Mouse (Mus musculus) adrenal gland (tissue): ENCODE measurements around the gene Kctd7.

Experiments
- intact Hi-C: fragments of 180-260 bp; cut with DNase I; formaldehyde crosslinking; loops from one replicate; pipeline ENCODE4 v1.15.1; 2025

The Kctd7 gene

DNA sequence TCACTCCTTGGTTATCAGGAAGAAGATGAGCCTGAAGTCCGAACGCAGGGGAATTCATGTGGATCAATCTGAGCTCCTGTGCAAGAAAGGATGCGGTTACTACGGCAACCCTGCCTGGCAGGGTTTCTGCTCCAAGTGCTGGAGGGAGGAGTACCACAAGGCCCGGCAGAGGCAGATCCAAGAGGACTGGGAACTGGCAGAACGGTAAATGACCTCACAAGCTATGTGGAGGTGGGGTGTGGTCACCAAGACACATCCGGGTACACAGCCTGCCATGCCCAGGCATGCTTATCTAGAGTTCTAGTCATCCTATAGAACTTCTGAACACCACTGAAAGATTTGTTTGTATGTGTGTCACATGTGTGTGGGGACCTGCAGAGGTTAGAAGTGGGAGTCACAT is 42.7 kb downstream of the Kctd7 start:
- intact Hi-C loops = no loop called here

DNA sequence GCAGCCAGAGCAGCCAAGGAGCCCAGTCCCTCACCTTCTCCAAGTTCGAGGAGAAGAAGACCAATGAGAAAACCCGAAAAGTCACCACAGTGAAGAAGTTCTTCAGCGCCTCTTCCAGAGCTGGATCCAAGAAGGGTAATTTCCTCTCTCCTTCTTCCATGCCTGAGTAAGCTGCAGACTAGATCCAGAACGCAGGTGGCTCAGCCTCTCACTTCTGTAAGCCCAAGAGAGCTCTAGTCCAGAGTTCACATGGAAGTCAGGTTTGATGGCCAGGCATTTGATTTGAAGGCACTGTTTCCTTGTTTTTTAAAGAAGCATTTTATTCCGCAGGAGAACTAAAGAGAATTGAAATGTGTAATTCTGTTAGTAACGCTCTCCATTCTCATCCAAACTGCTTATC is 46.2 kb downstream of the Kctd7 start:
- intact Hi-C loops = no loop called here

DNA sequence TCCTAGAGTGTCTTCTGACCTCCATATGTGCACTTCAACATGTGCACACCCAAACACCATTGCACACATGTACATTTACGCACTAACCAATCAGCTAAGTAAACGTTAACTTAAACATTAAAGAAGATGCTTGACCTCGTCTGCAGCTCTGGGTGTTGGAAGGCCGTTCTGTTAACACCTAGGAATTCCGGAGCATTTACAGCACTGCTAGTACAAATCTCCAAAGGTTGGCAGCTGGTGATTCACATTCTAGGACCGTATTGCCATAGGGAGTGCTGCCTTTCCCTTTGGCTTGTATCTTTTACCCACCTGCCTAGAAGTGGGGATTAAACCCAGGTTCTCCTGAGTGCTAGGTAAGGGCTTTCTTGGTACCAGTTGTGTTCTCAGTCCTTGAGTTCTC is 47.2 kb downstream of the Kctd7 start:
- intact Hi-C loops = no loop called here

DNA sequence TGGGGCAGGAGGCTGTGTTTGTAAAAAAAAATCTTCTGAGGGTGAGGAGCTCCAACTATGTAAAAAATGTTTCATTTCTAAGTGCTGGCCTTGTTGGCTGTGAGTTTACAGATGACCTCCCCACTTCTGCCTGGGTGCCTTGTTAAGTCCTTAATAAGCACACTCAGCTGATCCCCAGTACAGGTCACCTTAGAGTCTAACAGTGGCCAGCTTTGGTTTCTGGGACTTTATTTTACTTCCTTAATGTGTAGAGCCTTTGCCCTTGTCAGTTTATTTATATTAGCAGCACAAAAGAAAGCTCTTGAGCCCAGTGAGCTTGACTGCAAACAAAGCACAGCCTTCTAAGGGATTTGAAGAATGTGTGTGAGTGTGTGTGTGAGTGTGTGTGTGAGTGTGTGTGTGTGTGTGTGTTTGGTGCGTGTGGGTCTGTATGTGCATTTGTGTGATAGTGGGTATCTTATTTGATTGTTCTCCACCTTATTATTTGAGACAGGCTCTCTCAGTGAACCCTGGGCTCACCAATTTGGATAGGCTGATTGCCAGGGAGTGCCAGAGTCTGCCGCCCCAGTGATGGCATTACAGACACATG is 47.8 kb downstream of the Kctd7 start:
- intact Hi-C loops = no loop called here

DNA sequence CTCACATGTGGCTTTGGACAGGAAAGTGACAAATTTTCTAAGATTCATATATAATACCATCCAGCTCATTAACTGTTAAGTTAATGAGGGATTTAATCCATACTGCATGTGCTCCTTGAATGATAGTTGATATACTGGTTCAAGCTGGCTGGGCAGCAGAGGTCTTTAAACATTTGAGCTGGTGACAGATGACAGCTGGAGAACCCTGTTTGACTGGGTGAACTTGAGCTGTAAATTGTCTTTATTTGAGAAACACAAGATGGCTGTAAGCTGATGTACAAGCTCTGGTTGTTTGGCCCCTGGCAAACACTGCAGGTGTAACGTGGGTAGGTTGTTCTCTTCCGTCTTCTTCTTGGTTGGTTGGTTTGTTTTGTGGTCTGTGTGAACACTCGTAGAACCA is 49.1 kb downstream of the Kctd7 start:
- intact Hi-C loops = no loop called here

DNA sequence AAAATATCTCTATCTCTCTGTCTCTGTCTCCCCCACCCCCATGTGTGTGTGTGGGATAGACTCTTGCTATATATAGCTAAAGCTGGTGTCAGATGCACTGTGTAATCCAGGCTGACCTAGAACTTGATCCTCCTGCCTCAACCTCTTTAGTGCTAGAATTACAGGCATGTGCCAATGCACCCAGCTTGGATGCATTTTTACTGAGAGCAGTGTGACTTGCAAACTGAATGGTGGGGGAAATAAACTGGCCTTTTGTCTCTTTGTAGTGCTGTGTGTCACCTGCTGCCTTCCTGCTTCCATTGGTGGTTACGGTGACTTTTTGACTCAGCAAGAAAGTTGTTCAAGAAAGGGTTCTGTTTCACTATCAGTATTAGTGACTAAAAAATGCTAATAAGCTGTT is 51.6 kb downstream of the Kctd7 start:
- intact Hi-C loops = no loop called here

DNA sequence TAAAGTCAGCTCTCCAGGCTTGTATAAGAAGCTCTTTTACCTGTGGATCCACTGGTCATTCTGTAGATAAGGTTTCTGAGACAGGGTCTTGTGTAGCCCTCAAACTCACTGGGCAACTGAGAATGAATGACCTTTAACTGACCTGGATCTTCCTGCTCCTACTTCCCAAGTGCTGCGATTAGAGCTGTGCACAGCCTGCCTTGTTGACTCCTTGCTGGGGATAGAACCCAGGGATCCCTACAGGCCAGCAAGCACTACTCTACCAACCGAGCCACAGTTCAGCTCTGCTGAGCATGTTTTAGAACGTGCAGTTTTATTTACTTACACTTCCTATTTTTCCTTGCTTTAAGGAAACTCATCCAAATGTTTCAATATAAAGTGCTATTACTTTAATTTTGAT is 52.8 kb downstream of the Kctd7 start:
- intact Hi-C loops = no loop called here

DNA sequence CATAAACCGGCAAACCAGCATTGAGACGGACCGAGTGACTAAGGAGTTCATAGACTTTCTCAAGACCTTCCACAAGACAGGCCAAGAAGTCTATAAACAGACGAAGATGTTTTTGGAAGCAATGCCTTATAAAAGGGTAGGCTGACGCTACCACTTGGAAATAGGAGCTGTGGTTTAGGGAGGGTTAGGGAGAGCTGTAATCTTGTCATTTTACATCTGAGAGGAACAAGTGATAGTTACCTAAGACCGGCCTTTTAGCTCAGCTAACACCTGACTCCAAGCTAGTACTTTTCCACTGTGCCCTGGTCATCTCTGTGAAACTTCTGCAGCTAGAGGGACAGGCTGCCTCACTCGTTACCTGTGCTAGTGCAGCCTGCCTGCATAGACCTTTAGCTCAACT is 53.3 kb downstream of the Kctd7 start:
- intact Hi-C loops = no loop called here

DNA sequence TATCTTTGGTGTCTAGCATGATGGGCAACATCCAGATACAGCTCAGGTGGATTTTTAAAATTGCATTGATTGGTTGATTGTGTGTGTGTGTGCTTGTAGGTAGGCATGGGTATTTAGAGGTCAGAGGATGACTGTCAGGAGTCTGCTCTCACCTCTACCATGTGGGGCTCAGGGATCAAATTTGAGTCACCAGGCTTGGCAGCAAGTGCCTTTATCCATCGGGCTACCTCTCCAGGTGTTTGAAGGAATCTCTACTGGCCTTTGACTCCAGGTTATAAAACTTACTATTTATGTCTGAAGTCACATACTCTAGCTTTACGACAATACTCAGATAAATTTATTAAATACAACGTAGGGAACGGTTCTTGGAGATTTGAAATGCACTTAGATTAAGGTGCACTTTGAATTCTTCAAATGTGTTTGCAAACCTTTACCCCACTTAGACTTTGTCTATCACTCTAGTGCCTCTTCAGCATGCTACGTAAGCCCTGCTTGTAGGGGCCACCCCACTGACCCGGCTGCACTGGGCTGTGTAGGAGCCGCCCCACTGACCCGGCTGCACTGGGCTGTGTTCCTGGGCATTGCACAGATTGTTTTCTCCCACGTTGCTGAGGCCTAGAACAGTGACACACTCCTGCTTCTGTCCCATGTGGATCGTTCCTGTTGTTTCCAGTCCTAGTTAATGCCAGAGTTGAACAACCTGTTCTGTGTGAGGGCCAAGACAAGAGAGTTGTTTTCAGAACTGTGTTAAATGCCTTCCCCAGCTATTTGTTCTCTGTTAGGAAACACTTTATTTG is 55.8 kb downstream of the Kctd7 start:
- intact Hi-C loops = no loop called here

DNA sequence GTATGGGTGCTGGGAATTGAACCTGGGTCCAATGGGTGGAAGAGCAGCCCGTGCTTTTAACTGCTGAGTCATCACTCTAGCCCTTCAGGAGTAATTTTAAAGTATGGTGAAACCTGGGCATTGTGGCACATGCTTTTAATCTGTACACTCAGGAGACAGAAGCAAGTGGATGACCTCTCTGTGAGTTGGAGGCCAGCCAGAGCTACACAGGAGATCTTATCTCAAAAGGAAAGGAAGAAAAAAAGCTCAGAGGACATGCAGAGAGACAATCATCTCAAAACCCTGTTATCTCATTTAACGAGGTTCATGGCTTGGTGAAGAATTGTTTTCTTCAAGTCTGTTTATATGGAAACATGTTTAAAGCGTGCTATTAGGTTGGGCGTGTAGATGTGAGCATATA is 59.3 kb downstream of the Kctd7 start:
- intact Hi-C loops = no loop called here

DNA sequence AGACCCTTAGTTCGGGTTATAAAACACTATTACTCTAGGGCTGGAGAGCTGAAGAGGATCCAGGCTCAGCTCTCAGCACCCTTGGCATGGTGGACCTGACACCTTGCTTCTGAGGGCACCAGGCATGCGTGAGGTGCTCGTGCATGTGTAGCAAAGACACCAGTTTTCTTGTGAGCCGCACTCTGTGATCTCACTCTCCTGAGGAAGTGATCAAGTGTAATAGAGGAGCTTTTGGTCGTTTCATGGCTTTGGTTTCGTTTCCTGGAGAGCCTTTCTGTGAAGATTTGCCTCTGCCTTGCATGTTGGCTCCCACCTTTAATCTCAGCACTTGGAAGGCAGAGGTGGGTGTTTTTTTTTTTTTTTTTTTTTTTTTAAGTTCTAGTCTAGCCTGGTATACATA is 59.9 kb downstream of the Kctd7 start:
- intact Hi-C loops = no loop called here
